Mouse (Mus musculus) lung, postnatal 0 days (tissue): Measurements from ENCODE around the gene Dnaaf2.

ENCODE experiments used
- CTCF ChIP-seq: IDR thresholded peaks from 2 replicates; pipeline ENCODE4 v1.5.1; 2016; ENCODE audit warnings: antibody characterized with exemption, mild to moderate bottlenecking
- EP300 ChIP-seq: IDR thresholded peaks from 2 replicates; pipeline ENCODE4 v1.6.1; 2016; ENCODE audit warnings: antibody characterized with exemption, mild to moderate bottlenecking, control low read depth

DNA sequence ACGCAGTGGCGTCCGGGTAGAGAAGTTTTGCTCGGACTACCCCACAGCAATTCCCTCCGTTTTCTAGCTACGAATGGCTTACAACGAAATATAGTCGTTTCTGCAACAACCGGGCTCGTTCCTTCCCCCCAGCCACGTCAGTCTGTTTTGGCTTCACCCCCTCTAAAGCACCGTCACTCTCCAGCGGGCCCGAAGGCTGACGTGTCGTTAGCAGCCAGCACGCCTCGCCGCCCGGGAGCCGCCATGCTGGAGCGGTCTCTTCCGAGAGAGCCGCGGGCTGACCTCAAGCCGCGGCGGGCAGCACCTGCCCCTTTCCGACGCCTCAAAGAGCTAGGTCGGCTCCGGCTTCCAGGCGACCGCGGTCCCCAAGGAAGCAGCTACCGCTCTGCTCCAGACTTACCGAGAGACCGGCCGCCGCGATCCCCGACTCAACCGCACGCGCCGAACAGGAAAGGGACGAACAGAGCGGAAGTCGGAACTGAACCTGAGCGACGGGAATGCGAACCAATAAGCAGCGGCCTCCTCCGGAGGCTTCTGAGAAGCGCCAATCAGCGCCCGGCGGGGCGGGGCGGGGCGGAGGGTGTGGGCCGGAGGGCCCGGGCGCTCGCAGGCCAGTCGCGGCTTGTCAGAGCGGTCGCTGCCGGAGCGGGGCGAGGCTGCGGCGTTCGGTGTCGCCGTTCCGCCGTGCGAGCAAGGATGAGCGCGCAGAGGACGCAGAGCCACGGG is 14.5 kb downstream of the Dnaaf2 start, which contains the start of the genes Rpl36al and Mgat2:
- no peak for TF ChIP-seq CTCF
- no peak for TF ChIP-seq EP300
